Mouse (Mus musculus) forebrain, embryonic 16.5 days (tissue): ENCODE measurements around the gene E130114P18Rik. TPM values are rescaled to one million over a fixed set of nuclear protein-coding genes. Genes with fewer than 3 reads are reported as not detected.

Source experiments
- ATAC-seq: fragments of 200-750 bp; cut with Nextera tagmentation; 2 replicates; pipeline ENCODE4 v1.8.0; 2017; ENCODE audit warnings: mild to moderate bottlenecking, moderate library complexity
- H3K27ac ChIP-seq: fragments of 300-500 bp; sonication (generic); 2 replicates; pipeline ENCODE4 v1.5.1; 2014; ENCODE audit warnings: low read length, control low read depth
- H3K27me3 ChIP-seq: fragments of 300-500 bp; sonication (generic); replicated peaks from 2 replicates; pipeline ENCODE4 v1.6.1; 2014; ENCODE audit warnings: low read length; ENCODE audit not compliant: control insufficient read depth, insufficient read depth
- H3K36me3 ChIP-seq: fragments of 300-500 bp; sonication (generic); 2 replicates; pipeline ENCODE4 v1.6.1; 2014; ENCODE audit not compliant: control insufficient read depth, insufficient read depth
- H3K4me1 ChIP-seq: fragments of 300-500 bp; sonication (generic); replicated peaks from 2 replicates; pipeline ENCODE4 v1.6.1; 2014; ENCODE audit warnings: low read length; ENCODE audit not compliant: control insufficient read depth, insufficient read depth
- H3K4me2 ChIP-seq: fragments of 300-500 bp; sonication (generic); 2 replicates; pipeline ENCODE4 v1.6.1; 2014; ENCODE audit warnings: mild to moderate bottlenecking, low read length, control low read depth
- H3K4me3 ChIP-seq: fragments of 300-500 bp; sonication (generic); replicated peaks from 2 replicates; pipeline ENCODE4 v1.5.1; 2014; ENCODE audit warnings: mild to moderate bottlenecking, low read length, control low read depth
- H3K9ac ChIP-seq: fragments of 300-500 bp; sonication (generic); replicated peaks from 2 replicates; pipeline ENCODE4 v1.6.1; 2014; ENCODE audit warnings: low read depth, low read length, control low read depth
- H3K9me3 ChIP-seq: fragments of 300-500 bp; sonication (generic); 2 replicates; pipeline ENCODE4 v1.6.1; 2016; ENCODE audit warnings: low read length; ENCODE audit not compliant: control insufficient read depth
- WGBS: fragments of 180-500 bp; shearing (Covaris S2); extraction: QIAGEN DNeasy Blood & Tissue Kit; methylation state at CpG from one replicate; pipeline ENCODE4 v1.1.7; 2014; 5-methylcytosine and 5-hydroxymethylcytosine counted together
- polyA plus RNA-seq: library from polyadenylated mRNA; unstranded; fragments of >200 nt; fragmentation: Nextera tagmentation; extraction: Ambion mirVana; gene quantifications from 2 replicates; pipeline ENCODE4 v1.2.1, GENCODE M21; 2015

Gene E130114P18Rik
- polyA plus RNA-seq, 1 experiment from 2014 or later: 31.0 TPM

- no peak overlapping the region for H3K4me2 ChIP-seq
- no peak overlapping the region for H3K9ac ChIP-seq
- H3K4me1 ChIP-seq: peaks cover 25% of the 10 kb centered on the region
- H3K4me3 ChIP-seq: no peak overlapping the region
- H3K36me3 ChIP-seq: no peaks in the 10 kb centered on the region
- ATAC-seq: no peak
- H3K27me3 ChIP-seq: no peaks in the 10 kb centered on the region
- H3K27ac ChIP-seq: no peak overlapping the region
- 84% methylated on average over 3 of the region's 3 CpGs for WGBS
- H3K9me3 ChIP-seq: no peaks in the 10 kb centered on the region
These were observed 31.0 kb upstream of the E130114P18Rik start for GRCm38 (mm10) chr4:97808885-97809284.

- WGBS: 64% methylated on average over 2 of the region's 2 CpGs
- Histone ChIP-seq H3K36me3 (peaks cover 3% of the 10 kb centered on the region; the same call in 1 of the 2 replicates), H3K27ac (no peak overlapping the region; the same call in 1 of the 2 replicates), H3K9ac (no peak overlapping the region), H3K4me1 (peaks cover 26% of the 10 kb centered on the region), H3K4me2 (no peak overlapping the region), H3K9me3 (no peaks in the 10 kb centered on the region), H3K27me3 (no peaks in the 10 kb centered on the region), H3K4me3 (no peak overlapping the region)
- ATAC-seq: peak; percentile 21; the same call in 1 of the 2 replicates
These were observed 29.0 kb upstream of the E130114P18Rik start for GRCm38 (mm10) chr4:97806924-97807323.

- peaks cover 5% of the 10 kb centered on the region; the same call in 1 of the 2 replicates for H3K36me3 ChIP-seq
These were observed 28.3 kb upstream of the E130114P18Rik start for GRCm38 (mm10) chr4:97805896-97806808.

GRCm38 (mm10) chr4:97805255-97805654, 27.4 kb upstream of the E130114P18Rik start:
- no peak overlapping the region for H3K9ac ChIP-seq
- H3K4me1 ChIP-seq: peaks cover 23% of the 10 kb centered on the region
- H3K4me2 ChIP-seq: no peak overlapping the region
- no peaks in the 10 kb centered on the region for H3K9me3 ChIP-seq
- H3K27ac ChIP-seq: no peak overlapping the region
- WGBS: 7% methylated on average over 2 of the region's 2 CpGs
- peak; percentile 54 for ATAC-seq
- peaks cover 5% of the 10 kb centered on the region; the same call in 1 of the 2 replicates for H3K36me3 ChIP-seq
- H3K4me3 ChIP-seq: no peak overlapping the region
- H3K27me3 ChIP-seq: no peaks in the 10 kb centered on the region

More at GRCm38 (mm10) chr4:97805896-97806808, 28.3 kb upstream of the E130114P18Rik start:
- Histone ChIP-seq H3K9ac (no peak overlapping the region), H3K4me1 (peaks cover 26% of the 10 kb centered on the region), H3K27ac (0 out of 2 replicates have a peak overlapping the region, but pooled peaks have one; percentile 10), H3K4me3 (no peak overlapping the region), H3K4me2 (peak overlapping the region; percentile 11; the same call in 1 of the 2 replicates), H3K9me3 (no peaks in the 10 kb centered on the region), H3K27me3 (no peaks in the 10 kb centered on the region)
- ATAC-seq: peak; percentile 61
- 15% methylated on average over 7 of the region's 7 CpGs for WGBS

GRCm38 (mm10) chr4:97804638-97805037, 26.8 kb upstream of the E130114P18Rik start:
- H3K9ac ChIP-seq: no peak overlapping the region
- no peak for ATAC-seq
- H3K4me1 ChIP-seq: peaks cover 18% of the 10 kb centered on the region
- H3K27me3 ChIP-seq: no peaks in the 10 kb centered on the region
- WGBS: 52% methylated on average over 5 of the region's 5 CpGs
- no peak overlapping the region for H3K4me2 ChIP-seq
- no peaks in the 10 kb centered on the region for H3K9me3 ChIP-seq
- no peak overlapping the region for H3K27ac ChIP-seq
- H3K4me3 ChIP-seq: no peak overlapping the region
- H3K36me3 ChIP-seq: peaks cover 5% of the 10 kb centered on the region; the same call in 1 of the 2 replicates

- Histone ChIP-seq H3K9ac (no peak overlapping the region), H3K4me3 (no peak overlapping the region), H3K27me3 (no peaks in the 10 kb centered on the region), H3K36me3 (peaks cover 5% of the 10 kb centered on the region; the same call in 1 of the 2 replicates), H3K4me1 (peaks cover 18% of the 10 kb centered on the region), H3K4me2 (no peak overlapping the region), H3K27ac (no peak overlapping the region), H3K9me3 (no peaks in the 10 kb centered on the region)
- ATAC-seq: no peak
- 27% methylated on average over 3 of the region's 3 CpGs for WGBS
These were observed 25.9 kb upstream of the E130114P18Rik start for GRCm38 (mm10) chr4:97803791-97804190.

GRCm38 (mm10) chr4:97796505-97796904, 18.6 kb upstream of the E130114P18Rik start:
- H3K4me2 ChIP-seq: no peak overlapping the region
- ATAC-seq: 0 out of 2 replicates have a peak, but pooled peaks have one; percentile 20
- no peaks in the 10 kb centered on the region for H3K27me3 ChIP-seq
- no peaks in the 10 kb centered on the region for H3K9me3 ChIP-seq
- no peak overlapping the region for H3K4me3 ChIP-seq
- peaks cover 19% of the 10 kb centered on the region for H3K4me1 ChIP-seq
- H3K36me3 ChIP-seq: 0 out of 2 replicates have a peak, but pooled peaks cover 1% of the 10 kb centered on the region
- H3K9ac ChIP-seq: no peak overlapping the region
- H3K27ac ChIP-seq: no peak overlapping the region; the same call in 1 of the 2 replicates
- 58% methylated on average over 10 of the region's 10 CpGs for WGBS

GRCm38 (mm10) chr4:97795957-97796356, 18.1 kb upstream of the E130114P18Rik start:
- Histone ChIP-seq H3K36me3 (no peaks in the 10 kb centered on the region), H3K27ac (peak overlapping the region; percentile 43), H3K9ac (0 out of 2 replicates have a peak overlapping the region, but pooled peaks have one; percentile 13), H3K4me1 (peaks cover 21% of the 10 kb centered on the region), H3K4me3 (no peak overlapping the region), H3K4me2 (peak overlapping the region; percentile 29; the same call in 1 of the 2 replicates), H3K27me3 (no peaks in the 10 kb centered on the region), H3K9me3 (no peaks in the 10 kb centered on the region)
- peak; percentile 39; the same call in 1 of the 2 replicates for ATAC-seq
- 45% methylated on average over 5 of the region's 5 CpGs for WGBS

- Histone ChIP-seq H3K36me3 (no peaks in the 10 kb centered on the region), H3K27ac (no peak overlapping the region), H3K4me3 (no peak overlapping the region), H3K27me3 (no peaks in the 10 kb centered on the region), H3K4me2 (no peak overlapping the region), H3K9me3 (no peaks in the 10 kb centered on the region), H3K9ac (no peak overlapping the region), H3K4me1 (peaks cover 26% of the 10 kb centered on the region)
- no peak for ATAC-seq
- 81% methylated on average over 4 of the region's 4 CpGs for WGBS
These were observed 17.0 kb upstream of the E130114P18Rik start for GRCm38 (mm10) chr4:97794865-97795264.
